Mouse (Mus musculus) heart, postnatal 0 days (tissue): ENCODE measurements around the gene AL607142.1. TPM values are rescaled to one million over a fixed set of nuclear protein-coding genes. Genes with fewer than 3 reads are reported as not detected.

Experiments
- ATAC-seq: fragments of 200-750 bp; cut with Nextera tagmentation; 2 replicates; pipeline ENCODE4 v1.8.0; 2017; ENCODE audit warnings: low read depth, moderate number of reproducible peaks, moderate library complexity; ENCODE audit not compliant: insufficient read depth
- DNase-seq: peaks from one replicate; pipeline ENCODE4 v3.0.0-alpha.2; 2016; ENCODE audit warnings: low spot score
- H3K27ac ChIP-seq: fragments of 300-500 bp; sonication (generic); 2 replicates; pipeline ENCODE4 v1.5.1; 2014; ENCODE audit warnings: low read depth, mild to moderate bottlenecking
- H3K27me3 ChIP-seq: fragments of 300-500 bp; sonication (generic); 2 replicates; pipeline ENCODE4 v1.6.1; 2014; ENCODE audit warnings: low read length, mixed read lengths; ENCODE audit not compliant: control insufficient read depth, insufficient read depth
- H3K36me3 ChIP-seq: fragments of 300-500 bp; sonication (generic); replicated peaks from 2 replicates; pipeline ENCODE4 v1.6.1; 2014; ENCODE audit warnings: low read length, mixed read lengths; ENCODE audit not compliant: control insufficient read depth, insufficient read depth
- H3K4me1 ChIP-seq: fragments of 300-500 bp; sonication (generic); 2 replicates; pipeline ENCODE4 v1.6.1; 2014; ENCODE audit warnings: antibody characterized with exemption; ENCODE audit not compliant: control insufficient read depth, insufficient read depth
- H3K4me2 ChIP-seq: fragments of 300-500 bp; sonication (generic); 2 replicates; pipeline ENCODE4 v1.6.1; 2014; ENCODE audit warnings: low read depth, mild to moderate bottlenecking, low read length, moderate library complexity
- H3K4me3 ChIP-seq: fragments of 300-500 bp; sonication (generic); 2 replicates; pipeline ENCODE4 v1.5.1; 2014; ENCODE audit warnings: low read depth, low read length
- H3K9ac ChIP-seq: fragments of 300-500 bp; sonication (generic); replicated peaks from 2 replicates; pipeline ENCODE4 v1.6.1; 2014; ENCODE audit warnings: low read depth, low read length, mixed read lengths
- H3K9me3 ChIP-seq: fragments of 300-500 bp; sonication (generic); replicated peaks from 2 replicates; pipeline ENCODE4 v1.6.1; 2016; ENCODE audit warnings: low read length; ENCODE audit not compliant: control insufficient read depth
- CTCF ChIP-seq: IDR thresholded peaks from 2 replicates; pipeline ENCODE4 v1.5.1; 2016; ENCODE audit warnings: antibody characterized with exemption, control low read depth, low read depth
- EP300 ChIP-seq: IDR thresholded peaks from 2 replicates; pipeline ENCODE4 v1.6.1; 2016; ENCODE audit warnings: antibody characterized with exemption, low read depth
- WGBS: fragments of 180-500 bp; shearing (Covaris S2); extraction: QIAGEN DNeasy Blood & Tissue Kit; methylation state at CpG from one replicate; pipeline ENCODE4 v1.1.7; 2014; 5-methylcytosine and 5-hydroxymethylcytosine counted together
- polyA plus RNA-seq: library from polyadenylated mRNA; unstranded; fragments of >200 nt; fragmentation: Nextera tagmentation; extraction: Ambion mirVana; gene quantifications from 2 replicates; pipeline ENCODE4 v1.2.1, GENCODE M21; 2015
- total RNA-seq: library from RNA; depleted of rRNA; stranded (reverse); fragments of >200 nt; gene quantifications from 2 replicates; pipeline ENCODE4 v1.2.3, GENCODE M21; 2014; ENCODE audit warnings: low replicate concordance

AL607142.1 gene
- total and polyA plus RNA-seq, 2 experiments from 2014 or later = not detected

GRCm38 (mm10) chr4:120048274-120048673, 16.5 kb upstream of the AL607142.1 start:
- Histone ChIP-seq H3K36me3 (no peaks in the 10 kb centered on the region), H3K4me3 (no peak overlapping the region), H3K4me1 (no peaks in the 10 kb centered on the region), H3K9me3 (no peaks in the 10 kb centered on the region), H3K9ac (no peak overlapping the region), H3K4me2 (no peak overlapping the region), H3K27ac (no peak overlapping the region), H3K27me3 (0 out of 2 replicates have a peak, but pooled peaks cover 4% of the 10 kb centered on the region)
- ATAC-seq = no peak
- DNase-seq = no peak
- WGBS = 89% methylated on average over 4 of the region's 4 CpGs
- TF ChIP-seq CTCF (no peak), EP300 (no peak)

GRCm38 (mm10) chr4:120049857-120050256, 14.9 kb upstream of the AL607142.1 start:
- H3K9ac ChIP-seq = no peak overlapping the region
- H3K27me3 ChIP-seq = 0 out of 2 replicates have a peak, but pooled peaks cover 4% of the 10 kb centered on the region
- TF ChIP-seq CTCF = no peak
- no peak for TF ChIP-seq EP300
- WGBS = 92% methylated on average over 3 of the region's 3 CpGs
- no peak overlapping the region for H3K4me3 ChIP-seq
- DNase-seq (no peak), ATAC-seq (no peak)
- no peaks in the 10 kb centered on the region for H3K9me3 ChIP-seq
- no peak overlapping the region for H3K27ac ChIP-seq
- H3K4me2 ChIP-seq = no peak overlapping the region
- no peaks in the 10 kb centered on the region for H3K4me1 ChIP-seq
- H3K36me3 ChIP-seq = no peaks in the 10 kb centered on the region

- Histone ChIP-seq H3K36me3 (no peaks in the 10 kb centered on the region), H3K9me3 (no peaks in the 10 kb centered on the region), H3K4me1 (no peaks in the 10 kb centered on the region), H3K27me3 (0 out of 2 replicates have a peak, but pooled peaks cover under 1% of the 10 kb centered on the region), H3K9ac (no peak overlapping the region), H3K4me2 (no peak overlapping the region), H3K27ac (no peak overlapping the region), H3K4me3 (no peak overlapping the region)
- ATAC-seq = no peak
- TF ChIP-seq CTCF (no peak), EP300 (no peak)
- DNase-seq = no peak
These were observed 12.3 kb upstream of the AL607142.1 start for GRCm38 (mm10) chr4:120052481-120052880.

- DNase-seq = no peak
- TF ChIP-seq EP300 (no peak), CTCF (no peak)
- Histone ChIP-seq H3K4me2 (no peak overlapping the region), H3K4me1 (no peaks in the 10 kb centered on the region), H3K27me3 (no peaks in the 10 kb centered on the region), H3K9me3 (no peaks in the 10 kb centered on the region), H3K27ac (no peak overlapping the region), H3K9ac (no peak overlapping the region), H3K36me3 (no peaks in the 10 kb centered on the region), H3K4me3 (no peak overlapping the region)
- 86% methylated on average over 11 of the region's 11 CpGs for WGBS
- no peak for ATAC-seq
These were observed 11.5 kb upstream of the AL607142.1 start for GRCm38 (mm10) chr4:120053026-120054005.

GRCm38 (mm10) chr4:120054145-120054544, 10.7 kb upstream of the AL607142.1 start:
- Histone ChIP-seq H3K4me3 (no peak overlapping the region), H3K4me2 (no peak overlapping the region), H3K9ac (no peak overlapping the region), H3K9me3 (no peaks in the 10 kb centered on the region), H3K4me1 (no peaks in the 10 kb centered on the region), H3K27ac (no peak overlapping the region), H3K36me3 (no peaks in the 10 kb centered on the region), H3K27me3 (no peaks in the 10 kb centered on the region)
- TF ChIP-seq CTCF = no peak
- DNase-seq = no peak
- no peak for ATAC-seq
- 60% methylated on average over 9 of the region's 9 CpGs for WGBS
